Mouse (Mus musculus): ENCODE results near the gene Gas1.

Gas1 gene

GRCm38 (mm10) chr13:60125020-60125419 lies 52.1 kb downstream of the Gas1 start:
- Histone ChIP-seq H3K4me3 (replicated peaks; ENCODE audit: low read length) (no peak overlapping the region), H3K9me3 (ENCODE audit: low read length) (peaks cover 20% of the 10 kb centered on the region), H3K27me3 (ENCODE audit: insufficient read depth, low read length) (peaks cover 24% of the 10 kb centered on the region), H3K4me1 (replicated peaks; ENCODE audit: low read depth, low read length) (peaks cover 29% of the 10 kb centered on the region), H3K36me3 (ENCODE audit: insufficient read depth, low read length) (no peaks in the 10 kb centered on the region)
- TF ChIP-seq CTCF (conservative IDR thresholded peaks at IDR 0.05; ENCODE audit: low read length) (no peak), POU5F1 (IDR thresholded peaks at IDR 0.05; ENCODE audit: borderline replicate concordance, low read length) (no peak), NANOG (IDR thresholded peaks at IDR 0.05; ENCODE audit: borderline replicate concordance, low read length) (no peak)

- no peak overlapping the region for H3K4me3 ChIP-seq (replicated peaks; ENCODE audit: low read length)
- TF ChIP-seq NANOG (IDR thresholded peaks at IDR 0.05; ENCODE audit: borderline replicate concordance, low read length) (no peak), POU5F1 (IDR thresholded peaks at IDR 0.05; ENCODE audit: borderline replicate concordance, low read length) (no peak), CTCF (conservative IDR thresholded peaks at IDR 0.05; ENCODE audit: low read length) (no peak)
These were observed 52.7 kb downstream of the Gas1 start for GRCm38 (mm10) chr13:60124456-60124855.

More at GRCm38 (mm10) chr13:60124456-60124855, 52.7 kb downstream of the Gas1 start:
- H3K9me3 ChIP-seq (ENCODE audit: low read length) = peaks cover 16% of the 10 kb centered on the region
- no peaks in the 10 kb centered on the region for H3K36me3 ChIP-seq (ENCODE audit: insufficient read depth, low read length)
- H3K27me3 ChIP-seq (ENCODE audit: insufficient read depth, low read length) = peaks cover 20% of the 10 kb centered on the region
- peaks cover 29% of the 10 kb centered on the region for H3K4me1 ChIP-seq (replicated peaks; ENCODE audit: low read depth, low read length)

All from E14TG2a.4 (cell line).